Mouse (Mus musculus) embryonic facial prominence, embryonic 10.5 days (tissue): ENCODE results near the gene Iah1. TPM values are rescaled to one million over a fixed set of nuclear protein-coding genes. Genes with fewer than 3 reads are reported as not detected.

Experiments
- DNase-seq: peaks from one replicate; pipeline ENCODE4 v3.0.0-alpha.2; 2017; ENCODE audit warnings: low spot score
- H3K27ac ChIP-seq: fragments of 300-500 bp; sonication (generic); replicated peaks from 2 replicates; pipeline ENCODE4 v1.5.1; 2016; ENCODE audit warnings: mild to moderate bottlenecking
- H3K27me3 ChIP-seq: fragments of 300-500 bp; sonication (generic); replicated peaks from 2 replicates; pipeline ENCODE4 v1.6.1; 2016; ENCODE audit warnings: low read depth, mild to moderate bottlenecking; ENCODE audit not compliant: poor library complexity, severe bottlenecking
- H3K36me3 ChIP-seq: fragments of 300-500 bp; sonication (generic); replicated peaks from 2 replicates; pipeline ENCODE4 v1.6.1; 2016; ENCODE audit warnings: mild to moderate bottlenecking, moderate library complexity
- H3K4me1 ChIP-seq: fragments of 300-500 bp; sonication (generic); 2 replicates; pipeline ENCODE4 v1.6.1; 2016
- H3K4me3 ChIP-seq: fragments of 300-500 bp; sonication (generic); 2 replicates; pipeline ENCODE4 v1.5.1; 2016; ENCODE audit warnings: mild to moderate bottlenecking, moderate library complexity
- H3K9me3 ChIP-seq: fragments of 300-500 bp; sonication (generic); 2 replicates; pipeline ENCODE4 v1.6.1; 2016; ENCODE audit warnings: mild to moderate bottlenecking
- WGBS: fragments of 180-500 bp; shearing (Covaris S2); methylation state at CpG from one replicate; pipeline ENCODE4 v1.1.7; 2016; 5-methylcytosine and 5-hydroxymethylcytosine counted together
- polyA plus RNA-seq: library from polyadenylated mRNA; unstranded; fragments of >200 nt; fragmentation: Nextera tagmentation; extraction: Ambion mirVana; gene quantifications from 2 replicates; pipeline ENCODE4 v1.2.1, GENCODE M21; 2016

Gene Iah1
- polyA plus RNA-seq, 1 experiment from 2014 or later = 43.0 TPM

DNA sequence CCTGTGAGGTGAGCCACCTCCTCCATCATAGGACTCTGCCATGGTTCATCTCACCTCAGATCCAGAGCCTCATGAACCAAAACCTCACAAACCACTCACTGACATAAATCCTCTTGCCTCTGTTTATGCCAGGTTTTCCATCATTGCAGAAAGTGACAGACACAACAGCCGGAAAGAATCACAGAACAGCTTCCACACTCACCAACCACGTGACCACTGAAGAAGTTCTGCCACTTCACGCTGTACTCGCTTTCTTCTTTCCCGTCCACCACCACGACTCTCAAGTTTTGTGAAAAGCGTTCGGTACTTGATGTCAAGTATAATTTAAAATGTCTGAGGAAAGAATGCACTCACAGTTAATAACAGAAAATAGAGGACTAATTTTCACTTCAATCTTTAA lies 37.5 kb downstream of the Iah1 start:
- peaks cover 84% of the 10 kb centered on the region for H3K36me3 ChIP-seq
- no peak overlapping the region for H3K4me3 ChIP-seq
- H3K27me3 ChIP-seq = no peaks in the 10 kb centered on the region
- peaks cover 5% of the 10 kb centered on the region; the same call in 1 of the 2 replicates for H3K9me3 ChIP-seq
- no peaks in the 10 kb centered on the region for H3K4me1 ChIP-seq
- H3K27ac ChIP-seq = no peak overlapping the region
- WGBS = 96% methylated on average over 8 of the region's 8 CpGs
- DNase-seq = no peak

GRCm38 (mm10) chr12:21362686-21363085 lies 46.5 kb downstream of the Iah1 start:
- H3K36me3 ChIP-seq = peaks cover 30% of the 10 kb centered on the region
- no peaks in the 10 kb centered on the region for H3K27me3 ChIP-seq
- H3K4me1 ChIP-seq = no peaks in the 10 kb centered on the region
- no peaks in the 10 kb centered on the region for H3K9me3 ChIP-seq
- no peak overlapping the region for H3K27ac ChIP-seq
- DNase-seq = no peak
- H3K4me3 ChIP-seq = no peak overlapping the region
- 86% methylated on average over 2 of the region's 2 CpGs for WGBS

DNA sequence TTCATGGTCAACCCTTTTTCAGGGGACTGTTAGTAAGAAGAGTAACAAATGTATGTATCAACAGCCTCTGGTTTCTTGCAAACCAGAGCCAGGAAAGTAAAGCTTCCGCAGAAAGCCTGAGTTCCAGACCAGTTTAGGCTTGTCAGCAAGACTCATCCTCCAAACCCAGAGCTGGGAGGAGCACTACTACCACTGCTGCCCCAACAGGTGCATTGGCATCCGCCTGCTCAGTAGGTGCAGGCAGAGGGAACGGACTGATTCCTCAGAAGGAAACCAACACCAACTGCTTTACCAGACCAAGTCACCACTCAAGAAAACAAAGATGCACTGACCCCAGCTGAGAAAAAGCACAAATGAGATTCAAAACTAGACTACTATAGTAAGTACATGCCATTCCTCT lies 47.0 kb downstream of the Iah1 start:
- no peaks in the 10 kb centered on the region for H3K9me3 ChIP-seq
- H3K27me3 ChIP-seq = no peaks in the 10 kb centered on the region
- H3K4me3 ChIP-seq = no peak overlapping the region
- H3K36me3 ChIP-seq = peaks cover 27% of the 10 kb centered on the region
- DNase-seq = no peak
- no peaks in the 10 kb centered on the region for H3K4me1 ChIP-seq
- WGBS = 93% methylated on average over 3 of the region's 3 CpGs
- H3K27ac ChIP-seq = no peak overlapping the region

DNA sequence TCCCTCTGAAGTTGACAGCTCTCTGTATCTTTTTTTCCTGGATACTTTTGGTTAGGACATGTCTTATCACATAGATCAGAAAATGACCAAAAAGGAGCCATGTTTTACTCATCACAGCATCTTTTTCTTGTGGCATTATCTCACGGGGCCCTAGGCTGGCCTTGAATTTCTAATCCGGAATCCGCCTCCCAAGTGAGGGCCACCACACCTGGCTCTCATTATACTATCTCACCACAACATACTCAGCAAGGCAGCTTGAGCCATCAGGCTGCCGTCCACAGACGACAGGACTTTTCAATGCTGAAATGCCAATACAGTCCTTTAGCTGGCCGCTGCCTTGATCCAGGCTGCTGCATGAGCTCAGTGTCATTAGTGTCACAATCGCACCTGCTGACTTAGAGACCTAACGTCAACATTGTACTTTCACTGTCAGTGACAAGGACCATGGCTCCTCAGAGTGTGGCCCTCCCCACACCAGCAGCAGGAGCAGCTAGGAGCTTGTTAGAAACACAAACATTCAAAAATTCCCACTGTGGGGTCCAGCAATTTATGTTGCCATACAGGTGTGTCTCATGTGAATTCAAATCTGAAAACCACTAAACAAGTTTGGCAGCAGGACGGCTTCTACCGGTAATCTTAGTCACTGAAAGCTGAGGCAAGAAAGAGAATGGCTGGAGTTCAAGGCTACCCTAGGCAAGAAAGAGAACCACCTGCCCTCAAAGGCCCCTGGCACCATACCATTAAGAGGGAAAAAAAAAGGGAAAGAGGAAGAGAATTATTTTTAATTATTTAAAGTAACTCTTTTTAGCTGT lies 48.6 kb downstream of the Iah1 start:
- WGBS = 68% methylated on average over 10 of the region's 10 CpGs

GRCm38 (mm10) chr12:21368376-21369086 lies 52.3 kb downstream of the Iah1 start:
- Histone ChIP-seq H3K36me3 (no peaks in the 10 kb centered on the region), H3K27me3 (no peaks in the 10 kb centered on the region), H3K9me3 (no peaks in the 10 kb centered on the region), H3K27ac (no peak overlapping the region), H3K4me3 (no peak overlapping the region), H3K4me1 (peaks cover 10% of the 10 kb centered on the region; the same call in 1 of the 2 replicates)
- DNase-seq = no peak
- 94% methylated on average over 9 of the region's 9 CpGs for WGBS

More for the DNA sequence above, 48.6 kb downstream of the Iah1 start:
- Histone ChIP-seq H3K27ac (no peak overlapping the region), H3K9me3 (no peaks in the 10 kb centered on the region), H3K36me3 (peaks cover 23% of the 10 kb centered on the region), H3K27me3 (no peaks in the 10 kb centered on the region), H3K4me1 (no peaks in the 10 kb centered on the region), H3K4me3 (no peak overlapping the region)
- DNase-seq = peak; percentile 12

DNA sequence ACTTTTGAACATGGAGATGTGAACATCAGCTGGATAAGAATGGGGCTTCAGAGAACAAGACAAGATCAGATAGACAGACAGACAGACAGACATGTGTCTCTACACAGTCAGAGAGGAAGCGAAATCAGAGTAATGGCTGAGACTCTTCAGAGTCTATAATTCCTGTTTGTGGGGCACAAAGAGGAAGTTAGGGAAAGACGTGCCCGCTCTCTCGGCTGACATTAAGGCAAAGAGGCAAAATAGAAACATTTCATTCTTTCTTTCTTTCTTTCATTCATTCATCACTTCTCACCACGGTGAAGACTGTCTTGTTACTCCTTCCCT lies 52.9 kb downstream of the Iah1 start:
- Histone ChIP-seq H3K36me3 (no peaks in the 10 kb centered on the region), H3K9me3 (no peaks in the 10 kb centered on the region), H3K4me3 (no peak overlapping the region), H3K4me1 (peaks cover 10% of the 10 kb centered on the region; the same call in 1 of the 2 replicates), H3K27ac (no peak overlapping the region), H3K27me3 (no peaks in the 10 kb centered on the region)
- WGBS = 95% methylated on average over 5 of the region's 5 CpGs
- DNase-seq = no peak

GRCm38 (mm10) chr12:21370035-21370611 lies 53.9 kb downstream of the Iah1 start:
- no peak overlapping the region for H3K4me3 ChIP-seq
- no peaks in the 10 kb centered on the region for H3K9me3 ChIP-seq
- no peaks in the 10 kb centered on the region for H3K36me3 ChIP-seq
- H3K27me3 ChIP-seq = no peaks in the 10 kb centered on the region
- peaks cover 13% of the 10 kb centered on the region for H3K4me1 ChIP-seq
- 96% methylated on average over 1 of the region's 1 CpGs for WGBS
- DNase-seq = no peak
- H3K27ac ChIP-seq = no peak overlapping the region

GRCm38 (mm10) chr12:21373100-21373819 lies 57.1 kb downstream of the Iah1 start, which contains the start of gene Adam17:
Gene Adam17, minus strand, starts transcription at chr12:21373632.
- peak within 1 kb of the TSS; percentile 73 for H3K4me3 ChIP-seq
- under 1% methylated on average over 55 of the region's 55 CpGs for WGBS

More at GRCm38 (mm10) chr12:21373100-21373819, 57.1 kb downstream of the Iah1 start, which contains the start of gene Adam17:
- peak; percentile 96 for DNase-seq
- Histone ChIP-seq H3K4me1 (peaks cover 13% of the 10 kb centered on the region), H3K36me3 (no peaks in the 10 kb centered on the region), H3K27me3 (no peaks in the 10 kb centered on the region), H3K27ac (peak within 1 kb of the TSS; percentile 90), H3K9me3 (no peaks in the 10 kb centered on the region)

Other genes with a start within 250 kb of the Iah1 start
- gene Cpsf3, start 31.0 kb upstream of the Iah1 start, polyA plus RNA-seq = 130 and 142 TPM in 2 replicates
- gene Itgb1bp1, start 30.1 kb upstream of the Iah1 start, polyA plus RNA-seq = 37.8 and 45.6 TPM in 2 replicates
- 42.3 and 43.1 TPM in 2 replicates for gene Adam17, start 57.2 kb downstream of the Iah1 start, polyA plus RNA-seq
- 1,000 and 1,033 TPM in 2 replicates for gene Ywhaq, start 101.2 kb downstream of the Iah1 start, polyA plus RNA-seq